Mouse (Mus musculus) ES-E14 (cell line): ENCODE results near the gene Tma16.

Source experiments
- CHD2 ChIP-seq: IDR thresholded peaks from 2 replicates; pipeline ENCODE4 v1.6.1; 2014; ENCODE audit warnings: mild to moderate bottlenecking, low read depth, low read length, inconsistent platforms
- MAFK ChIP-seq: IDR thresholded peaks from 2 replicates; pipeline ENCODE4 v1.6.1; 2014; ENCODE audit warnings: mild to moderate bottlenecking, low read depth, low read length, inconsistent platforms; ENCODE audit not compliant: insufficient read depth
- ZC3H11A ChIP-seq: IDR thresholded peaks from 2 replicates; pipeline ENCODE4 v1.6.1; 2012; ENCODE audit warnings: low read depth, mild to moderate bottlenecking, inconsistent platforms, low read length, borderline replicate concordance

DNA sequence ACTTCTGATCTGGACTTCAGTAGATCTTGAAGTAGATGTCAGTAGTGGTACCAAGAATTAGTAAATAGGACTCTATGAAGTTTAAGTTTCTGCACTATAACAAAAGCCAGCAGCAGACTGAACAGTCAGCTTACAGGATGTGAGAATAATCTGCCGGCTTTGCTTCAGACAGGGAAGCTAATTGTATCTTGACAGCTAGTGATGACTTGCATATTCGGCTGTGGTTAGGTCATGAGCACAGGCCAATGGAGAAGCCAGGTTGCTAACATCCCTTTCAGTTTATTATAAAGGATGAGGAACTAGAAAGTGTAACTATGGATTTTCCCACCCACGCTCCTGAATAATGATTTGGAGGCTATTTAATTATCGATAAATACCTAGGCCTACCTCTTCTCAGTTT is 4.3 kb upstream of the Tma16 start:
- TF ChIP-seq MAFK (no peak), CHD2 (no peak), ZC3H11A (no peak)
